Mouse (Mus musculus) urinary bladder, adult 18-20 months (tissue): Measurements from ENCODE around the gene Cd72.

Source experiments
- DNase-seq, 2 experiments: peaks; one replicate each; pipeline ENCODE4 v3.0.0; 2022; ENCODE audit warnings: low spot score in 2 of 2, mixed read lengths in 2 of 2

The Cd72 gene

DNA sequence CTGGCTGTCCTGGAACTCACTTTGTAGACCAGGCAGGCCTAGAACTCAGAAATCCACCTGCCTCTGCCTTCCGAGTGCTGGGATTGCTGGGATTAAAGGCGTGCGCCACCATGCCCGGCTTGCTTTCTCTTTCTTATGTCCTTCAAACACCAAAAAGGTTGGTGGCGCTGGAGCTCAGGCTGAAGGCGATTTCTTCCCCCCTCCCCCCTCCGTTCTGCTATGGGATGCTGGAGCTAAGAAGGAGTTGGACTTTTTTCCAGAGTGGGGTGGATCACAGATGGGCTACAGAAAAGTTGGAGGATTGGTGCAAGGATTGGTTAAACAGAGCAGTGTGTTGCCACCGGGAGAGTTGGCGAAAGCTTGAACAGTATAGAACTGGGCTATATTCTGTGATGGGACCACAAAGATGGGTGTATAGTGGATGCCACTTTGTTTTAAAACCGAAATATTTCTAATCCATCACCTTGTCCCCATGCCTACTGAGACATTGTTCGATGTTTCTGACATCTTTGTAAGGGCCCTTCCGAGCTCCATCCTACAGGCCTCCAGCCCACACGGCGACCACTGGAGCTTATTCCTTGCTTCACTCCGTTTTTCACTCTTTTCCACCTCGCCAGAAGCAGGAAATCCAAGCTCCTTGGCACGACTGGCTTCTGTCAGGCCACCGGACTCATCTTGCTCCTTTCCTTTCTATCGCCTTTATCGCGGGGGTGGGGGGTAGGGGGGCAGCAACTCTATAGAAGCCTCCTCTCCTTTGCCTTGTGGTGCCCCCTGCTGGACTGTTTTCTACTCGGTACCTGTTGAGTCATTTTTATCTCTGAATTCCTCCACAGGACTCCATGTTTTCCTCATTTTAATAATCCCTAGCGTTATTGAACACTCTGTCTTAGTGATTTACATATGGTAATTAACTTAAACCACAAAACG lies 24.7 kb upstream of the Cd72 start:
- peak in 1 of 2 experiments; percentile 41 for DNase-seq

DNA sequence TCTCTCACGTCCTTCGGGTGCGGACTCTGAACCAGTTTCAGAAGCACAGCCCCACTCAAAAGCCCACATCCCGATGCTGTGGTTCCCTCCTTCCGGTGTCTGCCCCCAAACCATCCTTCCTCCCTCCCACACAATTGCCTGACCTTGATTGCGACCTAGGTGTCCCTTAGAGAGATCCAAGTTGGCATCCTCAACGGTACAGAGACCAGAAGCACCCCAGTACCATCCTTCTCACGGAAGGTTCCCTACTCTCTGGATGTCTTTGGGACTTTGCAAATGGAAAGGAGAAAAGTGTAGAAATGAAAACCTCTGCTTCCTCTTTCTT lies 24.1 kb upstream of the Cd72 start:
- DNase-seq = no peak

DNA sequence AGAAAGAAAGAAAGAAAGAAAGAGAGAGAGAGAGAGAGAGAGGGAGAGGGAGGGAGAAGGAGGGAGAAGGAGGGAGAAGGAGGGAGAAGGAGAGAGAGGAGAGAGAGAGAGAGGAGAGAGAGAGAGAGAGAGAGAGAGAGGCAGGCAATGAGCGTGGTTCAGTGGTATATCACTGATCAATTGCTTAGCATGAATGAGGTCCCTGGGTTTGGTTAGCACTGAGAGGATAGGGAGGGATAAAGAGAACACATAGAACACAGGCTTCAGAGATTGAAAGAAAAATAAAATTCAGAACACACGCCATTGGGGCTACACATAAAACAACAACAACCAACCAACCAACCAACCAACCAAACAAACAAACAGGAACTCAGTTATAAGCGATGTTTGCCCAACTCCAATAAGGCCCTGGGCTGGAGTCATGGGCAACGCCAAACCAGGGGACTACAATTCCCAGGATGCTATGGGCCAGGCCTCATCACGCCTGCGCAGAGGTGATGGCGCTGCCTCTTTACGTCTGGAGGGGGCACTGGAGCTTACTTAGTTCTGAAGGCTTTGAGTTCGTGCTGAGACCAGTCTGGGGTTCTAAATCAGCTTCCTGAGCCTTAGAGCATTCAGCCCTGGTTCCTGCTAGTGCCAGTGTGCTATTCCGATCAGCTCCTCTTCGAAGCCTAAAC lies 23.6 kb upstream of the Cd72 start:
- peak; percentile 66 to 82 for DNase-seq

DNA sequence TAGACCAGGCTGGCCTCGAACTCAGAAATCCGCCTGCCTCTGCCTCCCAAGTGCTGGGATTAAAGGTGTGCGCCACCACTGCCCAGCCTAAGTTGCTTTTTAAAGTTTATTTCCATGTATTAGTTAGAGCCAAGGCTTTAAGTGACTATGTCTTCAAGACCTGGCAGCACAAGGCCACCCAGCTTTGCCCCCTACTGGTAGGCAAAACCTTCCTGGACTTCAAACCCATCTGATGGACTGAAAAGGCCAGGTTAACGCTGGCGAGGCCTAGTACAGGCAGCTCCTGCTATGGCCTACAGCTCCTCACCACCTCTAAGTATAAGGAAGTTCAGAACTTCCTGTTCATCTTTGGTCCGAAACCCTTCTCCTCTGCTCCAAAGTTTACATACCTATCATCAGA lies 22.2 kb upstream of the Cd72 start:
- DNase-seq = no peak

DNA sequence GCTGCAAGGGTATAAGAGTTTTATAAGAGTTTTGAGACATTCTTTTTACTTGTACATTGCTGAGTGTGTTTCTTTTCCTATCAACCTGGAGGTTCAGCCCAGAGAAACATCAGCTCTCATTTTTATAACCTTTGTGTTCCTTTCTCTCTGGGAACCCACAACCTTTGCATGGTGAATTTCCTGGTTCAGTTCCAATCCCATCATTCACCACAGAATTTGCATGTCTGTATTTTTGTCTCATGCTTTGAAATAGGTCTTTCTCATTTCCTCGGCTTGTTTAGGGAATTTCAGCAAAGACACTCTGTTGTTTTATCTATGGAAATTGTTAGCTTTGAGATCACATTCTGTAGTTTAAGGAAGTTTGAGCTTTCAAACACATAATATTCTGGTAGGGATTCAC lies 19.2 kb upstream of the Cd72 start:
- DNase-seq = no peak

DNA sequence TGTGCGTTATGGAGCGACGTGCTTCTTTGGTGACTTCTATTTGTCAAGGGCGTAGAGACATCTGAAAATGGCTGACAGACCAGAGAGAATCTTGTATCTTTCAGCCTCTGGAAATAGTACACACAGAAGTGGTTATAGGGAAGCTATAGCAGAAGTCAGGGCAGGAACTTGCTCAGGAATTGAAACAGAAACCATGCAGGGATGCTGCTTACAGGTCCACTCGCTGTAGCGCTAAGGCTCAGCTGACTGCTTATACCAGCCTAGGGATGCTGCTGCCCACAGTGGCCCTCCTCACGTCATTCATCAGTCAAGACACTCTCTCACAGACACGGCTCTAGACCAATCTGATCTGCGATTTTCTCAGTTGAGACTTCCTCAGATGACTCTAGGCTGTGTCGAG lies 15.9 kb upstream of the Cd72 start:
- no peak for DNase-seq

DNA sequence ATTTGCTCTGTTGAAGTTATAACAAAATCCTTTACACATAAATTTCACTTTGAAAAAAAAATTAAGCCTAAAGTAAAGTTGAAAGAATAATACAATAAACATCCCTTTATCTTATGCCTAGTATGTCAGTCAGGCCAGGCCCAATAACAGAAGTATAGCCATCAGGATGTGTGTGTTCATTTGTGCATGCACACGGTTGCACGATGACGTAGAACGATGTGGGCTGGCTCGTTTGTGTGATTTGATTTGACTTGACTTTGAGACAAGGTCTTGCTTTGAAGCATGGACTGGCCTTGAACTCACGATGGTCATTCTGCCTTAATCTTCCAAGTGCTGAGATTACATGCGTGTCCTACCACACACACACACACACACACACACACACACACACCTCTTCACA lies 12.4 kb upstream of the Cd72 start:
- no peak for DNase-seq

DNA sequence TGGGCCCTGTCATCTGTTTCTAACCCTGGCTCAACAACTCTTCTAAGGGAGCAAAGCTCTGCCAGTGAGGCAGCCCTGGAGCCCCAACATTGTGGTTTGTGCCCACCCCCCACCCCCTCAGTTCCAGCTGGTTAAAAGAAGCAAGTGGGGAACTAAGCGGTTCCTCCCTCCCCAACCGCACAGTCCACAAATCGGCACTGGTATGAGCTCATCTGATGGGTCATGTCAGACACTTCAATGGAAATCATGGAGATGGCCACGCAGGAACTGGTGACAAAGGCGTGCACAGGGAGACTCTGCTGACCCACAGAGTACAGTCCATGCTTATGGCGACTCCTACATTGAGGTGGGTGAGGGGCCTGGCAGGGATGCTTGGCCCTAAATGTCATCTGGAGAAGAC lies 11.5 kb upstream of the Cd72 start:
- no peak for DNase-seq

DNA sequence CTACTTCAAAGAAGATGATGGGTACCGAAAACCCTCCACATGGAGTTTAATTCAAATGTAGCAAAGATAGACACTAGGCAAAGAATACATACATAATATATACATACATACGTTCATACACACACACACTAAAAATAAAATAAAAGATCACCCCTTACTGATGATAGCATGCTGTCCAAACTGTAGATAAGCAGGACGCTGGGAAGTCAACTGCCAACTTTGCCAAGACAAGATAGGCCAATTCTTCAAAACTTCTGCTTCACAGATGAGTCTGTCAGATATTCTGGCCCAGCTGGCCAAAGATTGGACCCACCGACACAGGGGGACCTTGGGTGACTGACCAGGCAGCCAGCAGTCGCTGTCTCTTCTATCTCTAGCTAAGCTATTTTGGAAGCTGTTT lies 8.7 kb upstream of the Cd72 start:
- DNase-seq = no peak

DNA sequence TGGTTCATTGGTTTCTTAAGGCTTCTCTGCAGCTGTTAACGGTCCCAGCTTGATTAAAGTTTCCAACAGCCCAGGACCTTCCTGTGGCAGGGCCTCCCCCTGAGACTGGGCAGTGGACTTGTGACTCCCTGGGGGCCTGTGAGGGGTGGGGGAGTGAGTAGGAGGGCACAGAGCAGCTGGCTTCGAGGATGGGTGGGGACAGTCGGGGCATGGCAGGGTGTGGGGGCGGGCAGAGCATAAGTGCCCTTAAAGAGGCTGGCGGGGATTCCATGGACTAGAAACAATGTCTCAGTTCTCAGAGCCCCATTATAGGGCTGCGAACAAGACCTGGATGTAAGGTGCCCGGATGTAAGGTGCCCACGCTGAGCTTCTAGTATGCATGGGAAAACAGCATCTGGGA lies 2.7 kb upstream of the Cd72 start:
- DNase-seq = no peak

DNA sequence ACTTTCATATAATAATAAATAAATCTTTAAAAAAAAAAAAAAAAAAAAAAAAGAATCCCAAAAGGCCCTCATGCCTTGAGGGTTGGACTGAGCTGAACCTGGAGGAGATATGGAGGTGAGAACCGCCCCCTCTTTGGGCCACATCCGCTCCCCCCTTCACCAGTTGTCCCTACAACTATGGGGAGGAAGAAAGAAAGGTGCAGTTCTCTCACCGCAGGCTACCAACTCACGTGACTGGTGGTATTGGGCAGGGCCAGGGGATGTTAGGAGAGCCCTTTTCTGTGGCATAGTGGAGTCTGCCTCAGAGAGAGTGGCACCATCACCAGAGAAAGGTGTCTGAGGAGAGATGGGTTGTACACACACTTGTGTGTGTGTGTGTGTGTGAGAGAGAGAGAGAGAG lies 2.0 kb upstream of the Cd72 start:
- no peak for DNase-seq

DNA sequence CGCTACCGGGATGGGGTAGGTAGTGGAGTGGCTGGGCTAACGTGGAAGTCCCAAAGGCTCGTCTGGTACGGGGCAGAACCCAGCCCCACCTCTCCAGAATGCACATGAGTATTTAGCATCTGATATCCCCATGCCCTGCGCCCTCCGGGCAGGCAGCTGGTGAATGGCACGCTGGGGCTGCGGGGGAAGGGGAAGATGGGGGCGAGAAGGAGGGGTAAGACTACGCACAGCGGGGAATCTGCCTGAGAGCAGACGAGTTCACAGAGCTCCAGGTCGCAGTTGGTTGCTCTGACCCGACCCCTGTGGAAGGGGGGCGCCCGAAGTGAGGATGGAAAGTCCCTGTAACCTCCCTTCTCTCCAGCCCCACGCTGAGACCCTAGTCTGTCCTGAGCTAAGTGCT lies 1.0 kb downstream of the Cd72 start:
- DNase-seq = no peak

DNA sequence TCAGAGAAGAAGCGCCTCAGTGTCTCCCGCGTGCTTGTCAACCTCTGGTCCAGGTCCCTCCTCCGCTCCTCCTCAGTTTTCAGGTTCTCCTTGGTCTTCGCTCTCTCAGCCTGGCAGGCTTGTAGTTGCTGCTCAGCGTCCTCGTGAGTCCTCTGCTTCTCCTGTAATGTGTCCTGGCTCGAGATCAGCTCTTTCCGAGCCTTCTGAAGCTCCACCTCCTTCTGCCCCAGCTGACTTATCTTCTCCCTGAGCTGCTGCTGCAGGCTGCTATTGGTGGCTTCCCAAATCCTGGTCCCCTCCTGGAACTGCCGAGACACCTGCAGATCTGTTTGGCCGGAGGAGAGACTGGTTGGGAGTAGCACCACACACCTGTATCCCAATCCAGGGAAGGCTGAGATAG lies 2.1 kb downstream of the Cd72 start:
- DNase-seq = no peak

DNA sequence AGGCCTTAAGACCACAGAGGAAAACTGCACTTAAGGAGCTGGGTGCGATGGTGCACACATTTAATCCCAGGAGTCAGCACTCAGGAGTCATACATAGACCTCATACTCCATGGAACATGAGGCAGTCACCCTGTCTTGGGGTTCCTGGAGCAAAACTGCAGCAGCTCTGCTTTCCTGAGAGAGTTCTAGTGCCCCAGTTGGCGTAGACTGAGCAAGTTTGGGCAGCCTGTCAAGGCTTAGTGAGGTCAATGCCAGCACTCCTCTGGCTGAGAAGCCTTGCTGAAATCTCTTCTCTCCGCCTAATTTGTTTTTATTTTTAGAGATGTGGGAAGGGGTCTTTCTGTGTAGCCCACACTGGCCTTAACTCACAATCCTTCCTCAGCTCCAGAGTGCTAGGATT lies 5.9 kb downstream of the Cd72 start:
- no peak for DNase-seq

DNA sequence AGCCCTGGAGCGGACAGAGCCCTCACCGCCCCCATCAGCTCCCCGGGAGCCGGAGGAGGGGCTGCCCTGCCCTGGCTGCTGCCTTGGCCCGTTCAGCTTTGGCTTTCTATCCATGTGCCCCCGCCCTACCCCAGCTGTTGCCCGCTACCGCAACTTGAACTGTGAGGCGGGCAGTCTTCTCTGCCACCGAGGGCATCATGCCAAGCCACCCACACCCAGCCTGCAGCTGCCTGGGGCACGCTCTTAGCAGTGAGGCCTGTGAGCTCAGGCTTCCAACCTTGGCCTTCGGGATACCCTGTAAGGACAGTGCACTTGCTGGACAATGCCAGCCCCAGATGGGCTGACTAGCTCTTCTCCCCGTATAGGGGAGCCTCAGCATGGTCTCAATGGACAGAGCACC lies 7.2 kb downstream of the Cd72 start:
- DNase-seq = no peak

DNA sequence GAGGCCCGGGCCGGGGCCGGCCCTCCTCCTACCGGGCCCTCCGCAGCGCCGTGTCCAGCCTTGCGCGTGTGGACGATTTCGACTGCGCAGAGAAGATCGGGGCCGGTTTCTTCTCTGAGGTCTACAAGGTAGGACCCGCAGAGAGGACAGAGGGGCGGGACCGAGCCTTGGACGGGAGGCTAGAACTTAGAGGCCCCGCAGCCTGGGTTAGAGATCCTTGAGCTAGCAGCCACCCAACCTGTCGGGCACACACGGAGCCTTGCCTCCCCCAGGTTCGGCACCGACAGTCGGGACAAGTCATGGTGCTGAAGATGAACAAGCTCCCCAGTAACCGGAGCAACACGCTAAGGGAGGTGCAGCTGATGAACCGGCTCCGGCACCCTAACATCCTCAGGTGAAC lies 10.9 kb downstream of the Cd72 start:
- DNase-seq = peak in 1 of 2 experiments; percentile 50

DNA sequence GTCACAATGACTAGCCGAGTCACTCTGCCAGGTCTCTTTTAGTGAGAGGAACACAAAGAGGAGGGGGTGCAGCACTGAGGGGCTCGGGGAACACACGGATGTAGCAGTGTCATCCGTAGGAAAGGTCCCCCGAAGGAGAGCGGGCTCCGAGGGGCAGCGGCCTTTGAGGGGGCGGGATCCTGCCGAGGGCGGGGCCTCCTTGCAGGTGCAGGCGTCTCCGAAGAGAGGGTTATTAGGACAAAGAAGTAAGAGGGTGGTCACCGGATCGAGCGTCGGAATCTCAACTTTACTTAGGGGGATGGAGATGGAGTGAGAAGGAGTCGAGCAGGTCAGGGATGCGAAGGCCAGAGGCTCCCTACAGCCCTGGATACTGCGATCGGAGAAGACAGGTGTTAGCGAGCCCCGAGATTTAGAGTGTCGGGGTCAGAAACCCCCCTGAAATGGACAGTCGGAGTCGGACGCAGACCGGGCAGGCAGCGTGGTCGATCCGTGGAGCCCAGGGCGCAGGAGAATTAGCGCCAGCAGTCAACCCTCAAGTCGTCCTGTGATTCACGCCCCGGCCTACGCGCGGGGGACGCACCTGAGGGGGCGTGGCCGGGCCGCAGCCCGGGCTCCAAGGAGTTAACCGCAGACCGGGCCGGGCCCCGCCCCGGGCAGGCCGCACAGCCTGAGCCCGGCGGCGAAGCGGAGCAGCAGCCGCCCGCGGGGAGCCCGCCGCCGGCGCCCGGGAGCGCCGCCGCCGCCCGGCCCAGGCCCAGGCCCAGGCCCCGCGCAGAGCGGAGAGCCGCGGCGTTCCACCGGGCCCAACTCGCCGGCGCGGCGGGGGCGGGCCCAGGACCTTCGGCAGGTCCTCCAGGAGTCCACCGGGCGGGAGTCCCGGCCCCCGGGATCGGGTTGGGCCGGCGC lies 11.7 kb downstream of the Cd72 start:
- DNase-seq = peak; percentile 55 to 77

DNA sequence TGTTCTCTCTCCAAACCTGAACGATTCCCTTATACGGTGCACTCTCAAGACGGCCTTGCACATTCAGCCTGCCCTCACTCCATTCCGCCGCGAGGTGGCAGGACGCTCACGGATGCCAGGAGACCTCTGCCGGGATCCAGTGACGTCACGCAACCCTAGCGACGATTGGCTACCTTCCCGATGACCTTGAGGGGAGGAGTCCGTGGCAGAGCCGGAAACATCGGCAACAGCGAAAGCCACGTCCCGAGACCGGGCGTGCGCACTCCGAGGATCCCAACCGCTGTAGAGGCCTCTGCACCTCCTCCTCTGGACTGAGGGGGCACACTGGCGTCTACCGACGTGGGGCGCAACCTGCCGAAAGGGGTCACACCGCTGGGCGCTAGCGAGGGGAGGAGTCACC lies 12.4 kb downstream of the Cd72 start:
- peak; percentile 95 to 99 for DNase-seq

DNA sequence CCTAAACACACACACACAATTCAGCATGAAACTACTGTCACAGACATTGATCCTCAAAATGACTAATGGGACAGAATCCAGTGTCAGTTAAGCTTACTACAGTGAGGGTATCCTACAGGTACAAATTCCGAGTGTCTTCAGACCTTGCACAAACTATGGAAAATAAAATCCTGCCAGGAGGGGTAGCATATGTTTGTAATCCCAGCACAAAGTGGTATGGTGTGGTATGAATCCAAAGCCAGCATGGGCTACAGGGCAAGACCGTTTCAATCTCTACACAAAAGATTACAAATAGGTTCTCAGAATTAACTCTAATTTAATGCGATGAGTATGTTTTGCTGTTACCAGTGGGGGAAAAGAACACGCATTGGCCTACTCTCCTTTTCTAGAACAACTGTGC lies 12.8 kb downstream of the Cd72 start, which contains the start of gene Tesk1:
Tesk1 (plus strand) TSS at position 301 of the 400 bp plus-strand sequence.
- DNase-seq = no peak

DNA sequence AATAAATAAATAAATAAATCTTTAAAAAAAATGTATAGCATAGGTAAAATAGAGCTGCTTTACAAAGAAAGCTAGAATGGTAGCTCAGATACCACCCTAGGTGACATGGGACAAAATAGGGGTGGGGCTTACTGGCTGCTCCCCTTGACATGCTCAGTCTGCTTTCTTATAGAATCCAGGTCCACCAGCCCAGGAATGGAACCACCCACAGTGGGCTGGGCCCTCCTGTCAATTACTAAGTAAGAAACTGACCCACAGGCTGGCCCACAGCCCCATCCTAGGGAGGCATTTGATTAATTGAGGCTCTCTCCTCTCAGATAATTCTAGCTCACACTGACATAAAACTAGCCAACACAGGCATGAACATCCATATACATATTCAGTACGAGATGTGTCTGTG lies 21.6 kb downstream of the Cd72 start:
- DNase-seq = no peak

DNA sequence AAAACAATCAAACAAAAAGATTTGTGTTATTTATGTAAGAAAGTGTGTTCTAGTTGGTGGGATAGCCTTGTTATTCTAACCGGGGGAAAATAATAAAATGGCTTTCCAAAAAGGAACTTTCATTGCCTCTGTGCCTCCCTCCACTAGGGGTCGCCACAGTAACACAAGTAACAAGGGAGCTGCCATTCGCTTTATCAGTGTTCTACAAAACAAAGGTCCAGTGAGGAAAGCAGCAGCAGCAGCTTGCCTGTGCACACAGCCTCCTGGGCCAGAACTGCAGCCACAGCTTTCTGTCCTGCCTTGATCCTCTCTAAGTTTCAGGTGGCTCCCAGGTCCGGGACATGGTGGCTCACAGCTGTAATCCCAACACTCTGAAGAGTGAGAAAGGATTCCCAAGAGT lies 22.7 kb downstream of the Cd72 start:
- peak in 1 of 2 experiments; percentile 62 for DNase-seq

DNA sequence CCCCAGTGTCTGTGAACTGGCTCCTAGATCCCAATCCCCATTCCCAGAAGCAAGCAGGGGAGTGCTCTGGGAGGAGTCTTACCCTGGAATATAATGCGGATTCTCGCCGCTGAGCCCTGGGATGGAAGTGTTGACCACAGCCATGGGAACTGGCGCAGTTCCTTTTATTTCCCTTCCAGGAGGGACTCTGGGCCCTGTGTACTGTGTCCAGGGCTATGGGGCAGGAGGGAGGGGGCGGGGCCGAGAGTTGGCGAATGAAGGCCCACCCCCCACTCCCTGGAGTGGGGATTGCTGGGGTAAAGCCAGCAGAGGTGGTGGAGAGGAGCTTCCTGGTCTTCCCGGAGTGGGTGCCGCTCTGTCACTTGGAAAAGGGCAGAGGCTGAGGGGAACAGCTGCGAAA lies 25.5 kb downstream of the Cd72 start, which contains the start of gene Fam166b:
Fam166b (minus strand) TSS at position 189 of the 400 bp plus-strand sequence.
- no peak for DNase-seq
